Mouse (Mus musculus) c-Kit-negative CD71-positive TER-119-positive erythroid progenitor cells, embryonic 14.5 days (primary cell): ENCODE data around the gene Ncam1.

Source experiments
- DNase-seq: peaks from one replicate; pipeline ENCODE4 v3.0.0-alpha.2; 2013; ENCODE audit warnings: low read depth, low spot score

Ncam1 gene

GRCm38 (mm10) chr9:49679270-49679669 lies 119.5 kb downstream of the Ncam1 start:
- DNase-seq = no peak

GRCm38 (mm10) chr9:49675696-49676465 lies 122.8 kb downstream of the Ncam1 start:
- DNase-seq = no peak

- no peak for DNase-seq
Observed at GRCm38 (mm10) chr9:49672646-49673199, 126.0 kb downstream of the Ncam1 start.

GRCm38 (mm10) chr9:49667066-49667465 lies 131.7 kb downstream of the Ncam1 start:
- no peak for DNase-seq

- DNase-seq = no peak
Observed at GRCm38 (mm10) chr9:49665361-49665760, 133.4 kb downstream of the Ncam1 start.

- no peak for DNase-seq
Observed at GRCm38 (mm10) chr9:49663927-49664320, 134.8 kb downstream of the Ncam1 start.

- DNase-seq = no peak
Observed at GRCm38 (mm10) chr9:49662958-49663926, 135.5 kb downstream of the Ncam1 start.

GRCm38 (mm10) chr9:49661480-49661879 lies 137.2 kb downstream of the Ncam1 start:
- no peak for DNase-seq

GRCm38 (mm10) chr9:49658381-49658856 lies 140.3 kb downstream of the Ncam1 start:
- DNase-seq = no peak

- DNase-seq = no peak
Observed at GRCm38 (mm10) chr9:49654470-49654869, 144.3 kb downstream of the Ncam1 start.

GRCm38 (mm10) chr9:49653478-49654245 lies 145.1 kb downstream of the Ncam1 start:
- DNase-seq = no peak

GRCm38 (mm10) chr9:49644296-49644695 lies 154.4 kb downstream of the Ncam1 start:
- no peak for DNase-seq

GRCm38 (mm10) chr9:49640764-49641163 lies 158.0 kb downstream of the Ncam1 start:
- no peak for DNase-seq

- no peak for DNase-seq
Observed at GRCm38 (mm10) chr9:49640142-49640541, 158.6 kb downstream of the Ncam1 start.

- DNase-seq = no peak
Observed at GRCm38 (mm10) chr9:49637955-49638354, 160.8 kb downstream of the Ncam1 start.

- DNase-seq = no peak
Observed at GRCm38 (mm10) chr9:49635668-49636326, 162.9 kb downstream of the Ncam1 start.

- no peak for DNase-seq
Observed at GRCm38 (mm10) chr9:49632591-49632990, 166.1 kb downstream of the Ncam1 start.

GRCm38 (mm10) chr9:49630336-49630735 lies 168.4 kb downstream of the Ncam1 start:
- no peak for DNase-seq

GRCm38 (mm10) chr9:49624910-49625309 lies 173.8 kb downstream of the Ncam1 start:
- DNase-seq = no peak

GRCm38 (mm10) chr9:49623934-49624505 lies 174.7 kb downstream of the Ncam1 start:
- DNase-seq = no peak
